Mouse (Mus musculus) limb, embryonic 14.5 days (tissue): Measurements from ENCODE around the gene Las1l. TPM values are rescaled to one million over a fixed set of nuclear protein-coding genes. Genes with fewer than 3 reads are reported as not detected.

Source experiments
- ATAC-seq: fragments of 200-750 bp; cut with Nextera tagmentation; 2 replicates; pipeline ENCODE4 v1.8.0; 2017; ENCODE audit warnings: low read depth, moderate number of reproducible peaks, moderate TSS enrichment; ENCODE audit not compliant: low FRiP score
- DNase-seq: peaks from one replicate; pipeline ENCODE4 v3.0.0-alpha.2; 2015; ENCODE audit warnings: low spot score
- H3K27ac ChIP-seq: fragments of 300-500 bp; sonication (generic); replicated peaks from 2 replicates; pipeline ENCODE4 v1.5.1; 2014; ENCODE audit warnings: low read depth, mild to moderate bottlenecking, low read length, moderate library complexity, mixed read lengths
- H3K27me3 ChIP-seq: fragments of 300-500 bp; sonication (generic); 2 replicates; pipeline ENCODE4 v1.6.1; 2014; ENCODE audit warnings: low read length, mixed read lengths; ENCODE audit not compliant: control insufficient read depth, insufficient read depth
- H3K36me3 ChIP-seq: fragments of 300-500 bp; sonication (generic); 2 replicates; pipeline ENCODE4 v1.6.1; 2014; ENCODE audit warnings: mild to moderate bottlenecking, low read length, moderate library complexity, mixed read lengths; ENCODE audit not compliant: control insufficient read depth, insufficient read depth
- H3K4me1 ChIP-seq: fragments of 300-500 bp; sonication (generic); 2 replicates; pipeline ENCODE4 v1.6.1; 2014; ENCODE audit warnings: antibody characterized with exemption, low read length, mixed read lengths; ENCODE audit not compliant: control insufficient read depth, insufficient read depth
- H3K4me2 ChIP-seq: fragments of 300-500 bp; sonication (generic); replicated peaks from 2 replicates; pipeline ENCODE4 v1.6.1; 2014; ENCODE audit warnings: low read depth, mild to moderate bottlenecking, low read length, moderate library complexity; ENCODE audit not compliant: severe bottlenecking
- H3K4me3 ChIP-seq: fragments of 300-500 bp; sonication (generic); replicated peaks from 2 replicates; pipeline ENCODE4 v1.5.1; 2014; ENCODE audit warnings: low read length
- H3K9ac ChIP-seq: fragments of 300-500 bp; sonication (generic); 2 replicates; pipeline ENCODE4 v1.6.1; 2014; ENCODE audit warnings: mild to moderate bottlenecking, low read depth, low read length, moderate library complexity; ENCODE audit not compliant: severe bottlenecking
- H3K9me3 ChIP-seq: fragments of 300-500 bp; sonication (generic); 2 replicates; pipeline ENCODE4 v1.6.1; 2016; ENCODE audit warnings: low read length; ENCODE audit not compliant: control insufficient read depth
- POLR2A ChIP-seq: fragments of 200-500 bp; IDR thresholded peaks from 2 replicates; pipeline ENCODE4 v1.8.0; 2012; ENCODE audit warnings: inconsistent platforms, mild to moderate bottlenecking, moderate library complexity, borderline replicate concordance; ENCODE audit not compliant: insufficient read depth, insufficient read length; ENCODE audit errors: extremely low read depth
- WGBS: fragments of 180-500 bp; shearing (Covaris S2); extraction: QIAGEN DNeasy Blood & Tissue Kit; methylation state at CpG from one replicate; pipeline ENCODE4 v1.1.7; 2014; 5-methylcytosine and 5-hydroxymethylcytosine counted together
- polyA plus RNA-seq, 2 experiments: library from polyadenylated mRNA; depleted of rRNA in 1 of 2; stranded (reverse) in 1 of 2; unstranded in 1 of 2; fragments of >200 nt; fragmentation: Nextera tagmentation in 1 of 2; extraction: Ambion mirVana in 1 of 2; gene quantifications; 2 replicates each; pipeline versions ENCODE4 v1.2.1 to v1.2.3; 2012 to 2014

Las1l gene
- polyA plus RNA-seq, 2 experiments = 25.3 to 34.5 TPM

- peak; percentile 53 for DNase-seq
- no peak for TF ChIP-seq POLR2A
- Histone ChIP-seq H3K36me3 (peaks cover 20% of the 10 kb centered on the region), H3K27me3 (no peaks in the 10 kb centered on the region), H3K4me2 (no peak overlapping the region), H3K4me3 (no peak overlapping the region), H3K9me3 (no peaks in the 10 kb centered on the region), H3K27ac (no peak overlapping the region), H3K9ac (no peak overlapping the region), H3K4me1 (peaks cover 1% of the 10 kb centered on the region; the same call in 1 of the 2 replicates)
- ATAC-seq = no peak; the same call in 1 of the 2 replicates
- WGBS = 36% methylated on average over 3 of the region's 3 CpGs
Observed at GRCm38 (mm10) chrX:95950776-95951175, 6.0 kb downstream of the Las1l start.

DNA sequence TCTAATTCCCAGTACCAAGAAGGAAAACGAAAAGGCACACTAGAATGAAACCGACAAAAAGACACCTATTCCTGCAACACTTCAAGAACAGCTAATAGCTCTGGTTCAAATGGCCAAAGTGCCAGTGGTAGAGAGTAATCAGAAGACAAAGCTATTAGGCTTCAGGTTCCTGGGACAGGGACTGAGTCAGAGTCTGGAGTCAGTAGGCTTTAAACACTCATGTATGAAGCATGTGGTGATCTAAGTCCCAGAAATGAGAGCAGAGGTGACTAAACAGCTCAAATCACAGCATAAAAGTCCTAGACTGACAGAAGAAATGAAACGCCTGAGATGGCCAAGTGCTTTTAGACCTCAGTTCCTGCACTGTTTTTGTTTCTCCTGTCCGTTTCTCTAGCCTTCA is 8.6 kb downstream of the Las1l start:
- TF ChIP-seq POLR2A = no peak
- H3K4me3 ChIP-seq = no peak overlapping the region
- no peak for DNase-seq
- no peaks in the 10 kb centered on the region for H3K9me3 ChIP-seq
- H3K4me2 ChIP-seq = no peak overlapping the region
- peaks cover 23% of the 10 kb centered on the region for H3K36me3 ChIP-seq
- no peaks in the 10 kb centered on the region for H3K27me3 ChIP-seq
- no peak overlapping the region for H3K27ac ChIP-seq
- no peaks in the 10 kb centered on the region for H3K4me1 ChIP-seq
- WGBS = 84% methylated on average over 4 of the region's 4 CpGs
- no peak overlapping the region for H3K9ac ChIP-seq
- ATAC-seq = no peak

DNA sequence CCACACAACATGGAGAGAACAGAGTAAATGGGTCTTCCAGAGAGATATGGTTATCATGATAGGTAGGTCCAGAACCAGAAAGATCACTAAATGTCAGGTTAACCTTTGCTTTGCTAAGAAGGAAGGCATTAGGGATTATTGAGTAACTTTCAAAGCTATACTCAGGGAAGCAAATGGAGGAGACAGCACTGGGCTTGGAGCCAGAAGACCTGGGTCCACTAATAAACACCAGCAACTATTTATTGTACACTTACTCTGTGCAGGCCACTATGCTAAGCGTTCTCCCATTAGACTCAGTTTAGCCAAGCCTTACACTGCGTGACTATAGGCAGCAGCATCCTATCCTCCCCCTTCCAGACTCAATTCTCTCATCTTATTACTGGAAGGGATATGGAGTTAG is 11.3 kb downstream of the Las1l start:
- ATAC-seq (no peak), DNase-seq (no peak)
- no peaks in the 10 kb centered on the region for H3K4me1 ChIP-seq
- no peak for TF ChIP-seq POLR2A
- H3K36me3 ChIP-seq = peaks cover 24% of the 10 kb centered on the region
- no peaks in the 10 kb centered on the region for H3K27me3 ChIP-seq
- H3K9me3 ChIP-seq = no peaks in the 10 kb centered on the region
- WGBS = 95% methylated on average over 2 of the region's 2 CpGs
- H3K4me3 ChIP-seq = no peak overlapping the region
- H3K9ac ChIP-seq = no peak overlapping the region
- no peak overlapping the region for H3K4me2 ChIP-seq
- H3K27ac ChIP-seq = no peak overlapping the region

- no peak overlapping the region for H3K4me3 ChIP-seq
- H3K27me3 ChIP-seq = no peaks in the 10 kb centered on the region
- peaks cover 11% of the 10 kb centered on the region for H3K36me3 ChIP-seq
- H3K9me3 ChIP-seq = no peaks in the 10 kb centered on the region
- no peak overlapping the region for H3K27ac ChIP-seq
- DNase-seq (no peak), ATAC-seq (no peak)
- H3K4me1 ChIP-seq = no peaks in the 10 kb centered on the region
- no peak for TF ChIP-seq POLR2A
- H3K4me2 ChIP-seq = no peak overlapping the region
- H3K9ac ChIP-seq = no peak overlapping the region
- WGBS = 88% methylated on average over 2 of the region's 2 CpGs
Observed at GRCm38 (mm10) chrX:95935481-95935880, 21.3 kb downstream of the Las1l start.

- no peak for TF ChIP-seq POLR2A
- ATAC-seq = no peak
- Histone ChIP-seq H3K4me1 (no peaks in the 10 kb centered on the region), H3K27ac (no peak overlapping the region), H3K4me2 (no peak overlapping the region), H3K36me3 (no peaks in the 10 kb centered on the region), H3K9ac (no peak overlapping the region), H3K4me3 (no peak overlapping the region), H3K27me3 (no peaks in the 10 kb centered on the region), H3K9me3 (no peaks in the 10 kb centered on the region)
- WGBS = 85% methylated on average over 3 of the region's 3 CpGs
- no peak for DNase-seq
Observed at GRCm38 (mm10) chrX:95902716-95903115, 54.0 kb downstream of the Las1l start.

Other genes with a start within 250 kb of the Las1l start
- gene Zc3h12b, start 245.3 kb downstream of the Las1l start, polyA plus RNA-seq (2012; rRNA removed) = 3.3 and 3.9 TPM in 2 replicates
- gene Zc3h12b, start 245.3 kb downstream of the Las1l start, polyA plus RNA-seq (2014; fragmentation: Nextera tagmentation; extraction: Ambion mirVana) = 3.7 and 5.3 TPM in 2 replicates
- gene Msn, start 139.1 kb upstream of the Las1l start, polyA plus RNA-seq (2012; rRNA removed) = 87.6 and 93.3 TPM in 2 replicates
- 104 and 107 TPM in 2 replicates for gene Msn, start 139.1 kb upstream of the Las1l start, polyA plus RNA-seq (2014; fragmentation: Nextera tagmentation; extraction: Ambion mirVana)